Mouse (Mus musculus): ENCODE data around the gene Atp6v1d. TPM values are rescaled to one million over a fixed set of nuclear protein-coding genes. Genes with fewer than 3 reads are reported as not detected.

Atp6v1d gene
- polyA plus RNA-seq (2015; fragmentation: Illumina TruSeq; extraction: RNeasy Lipid Tissue Mini Kit (QIAGEN cat#74804); ENCODE audit: insufficient read depth, low read depth, low replicate concordance): 15.9 TPM

DNA sequence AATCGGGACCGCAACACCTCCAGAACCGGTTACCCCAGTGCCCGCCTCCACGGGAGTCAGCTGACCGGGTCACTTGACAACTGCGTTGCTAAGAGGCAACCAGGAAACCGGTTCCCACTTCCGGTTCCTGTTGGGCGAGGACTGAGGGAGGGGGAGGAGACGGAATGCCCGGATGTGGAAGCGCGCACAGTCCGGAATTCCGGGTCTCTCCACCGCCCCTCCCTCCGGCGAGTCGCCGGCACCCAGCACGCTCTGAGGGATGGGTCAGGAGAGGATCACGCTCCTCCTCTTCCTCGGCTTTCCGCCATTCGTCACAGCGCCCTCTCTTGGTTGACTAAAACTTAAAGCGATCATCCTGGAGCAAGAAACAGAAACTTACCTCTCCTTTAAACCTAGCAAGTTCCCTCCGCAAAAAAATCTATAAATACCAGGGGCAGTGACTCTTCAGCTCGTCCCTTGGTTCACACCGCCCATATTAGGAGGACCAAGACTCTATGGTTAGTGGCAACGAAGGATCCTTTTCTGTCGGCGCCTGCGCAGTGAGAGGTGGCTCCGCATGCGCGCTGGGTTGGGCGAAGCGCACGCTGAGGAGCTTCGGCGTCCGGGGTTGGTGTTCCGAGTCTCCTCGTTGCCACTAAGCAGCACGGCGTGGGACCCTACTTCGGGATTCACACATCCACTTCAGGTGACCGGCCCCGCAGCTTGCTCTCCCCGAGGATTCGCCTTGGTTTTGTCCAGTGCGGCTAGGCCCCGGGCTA, at the start of gene Atp6v1d, which contains the start of gene Eif2s1:
Gene Atp6v1d (minus strand): TSS at position 143 of the 758 bp plus-strand sequence.
Gene Eif2s1 (plus strand): TSS at position 324 of the 758 bp plus-strand sequence.

DNA sequence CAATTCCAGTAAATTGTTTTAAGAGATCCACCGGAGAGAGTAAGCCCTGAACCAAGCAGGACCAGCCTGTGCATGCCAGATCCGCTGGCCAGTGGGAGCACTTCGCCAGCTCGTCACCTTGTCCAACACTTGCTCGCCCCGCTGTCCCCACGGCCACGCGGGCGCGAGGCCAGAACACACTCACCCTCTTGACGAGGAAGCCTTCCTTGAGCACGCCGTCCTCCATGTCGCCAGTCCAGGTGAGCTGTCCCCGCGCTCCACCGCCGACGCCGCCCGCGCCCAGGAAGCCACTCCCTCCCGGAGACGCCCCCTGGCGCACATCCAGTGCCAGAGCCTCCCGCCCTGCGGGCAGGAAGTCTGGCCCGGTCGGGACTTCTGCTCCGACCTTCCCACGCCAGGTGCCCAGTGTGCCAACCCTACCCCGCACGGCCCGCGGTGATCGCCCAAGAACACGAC, 45.3 kb upstream of the Atp6v1d start, which contains the start of gene Plek2:
Gene Plek2 (minus strand): TSS at position 258 of the 456 bp plus-strand sequence.

Other genes starting within 250 kb of the Atp6v1d start
- not detected for gene Fam71d, start 170.1 kb downstream of the Atp6v1d start, polyA plus RNA-seq (2015; fragmentation: Illumina TruSeq; extraction: RNeasy Lipid Tissue Mini Kit (QIAGEN cat#74804); ENCODE audit: insufficient read depth, low read depth, low replicate concordance)
- 3.3 TPM for gene Mpp5, start 112.7 kb downstream of the Atp6v1d start, polyA plus RNA-seq (2015; fragmentation: Illumina TruSeq; extraction: RNeasy Lipid Tissue Mini Kit (QIAGEN cat#74804); ENCODE audit: insufficient read depth, low read depth, low replicate concordance)
- gene Eif2s1, start 181 bp upstream of the Atp6v1d start, polyA plus RNA-seq (2015; fragmentation: Illumina TruSeq; extraction: RNeasy Lipid Tissue Mini Kit (QIAGEN cat#74804); ENCODE audit: insufficient read depth, low read depth, low replicate concordance): 5.3 TPM
- gene Plek2, start 45.3 kb upstream of the Atp6v1d start, polyA plus RNA-seq (2015; fragmentation: Illumina TruSeq; extraction: RNeasy Lipid Tissue Mini Kit (QIAGEN cat#74804); ENCODE audit: insufficient read depth, low read depth, low replicate concordance): 1.2 TPM
- 5.7 TPM for gene Tmem229b, start 146.0 kb upstream of the Atp6v1d start, polyA plus RNA-seq (2015; fragmentation: Illumina TruSeq; extraction: RNeasy Lipid Tissue Mini Kit (QIAGEN cat#74804); ENCODE audit: insufficient read depth, low read depth, low replicate concordance)
- gene Plekhh1, start 167.5 kb upstream of the Atp6v1d start, polyA plus RNA-seq (2015; fragmentation: Illumina TruSeq; extraction: RNeasy Lipid Tissue Mini Kit (QIAGEN cat#74804); ENCODE audit: insufficient read depth, low read depth, low replicate concordance): 1.6 TPM
- 4.6 TPM for gene Pigh, start 228.0 kb upstream of the Atp6v1d start, polyA plus RNA-seq (2015; fragmentation: Illumina TruSeq; extraction: RNeasy Lipid Tissue Mini Kit (QIAGEN cat#74804); ENCODE audit: insufficient read depth, low read depth, low replicate concordance)